Mouse (Mus musculus): Measurements from ENCODE around the gene Pak1. TPM values are rescaled to one million over a fixed set of nuclear protein-coding genes. Genes with fewer than 3 reads are reported as not detected.

The Pak1 gene
- total RNA-seq, 2 experiments from 2014 or later: 14.0 to 14.5 TPM

Other genes with a start within 250 kb of the Pak1 start
- 5.2 and 6.1 TPM in 2 replicates for gene Aamdc, start 209.0 kb upstream of the Pak1 start, total RNA-seq (2015; ENCODE audit: low replicate concordance)
- 1.0 and 1.7 TPM in 2 replicates for gene Aamdc, start 209.0 kb upstream of the Pak1 start, total RNA-seq (2017; ENCODE audit: low replicate concordance)
- gene Rsf1, start 208.7 kb upstream of the Pak1 start, total RNA-seq (2015; ENCODE audit: low replicate concordance): 11.0 and 14.0 TPM in 2 replicates
- gene Rsf1, start 208.7 kb upstream of the Pak1 start, total RNA-seq (2017; ENCODE audit: low replicate concordance): 21.8 and 27.5 TPM in 2 replicates
- gene Clns1a, start 91.9 kb upstream of the Pak1 start, total RNA-seq (2015; ENCODE audit: low replicate concordance): 10.2 and 28.0 TPM in 2 replicates
- gene Clns1a, start 91.9 kb upstream of the Pak1 start, total RNA-seq (2017; ENCODE audit: low replicate concordance): 27.5 and 32.1 TPM in 2 replicates
- 3.5 TPM in 1 of 2 replicates, not detected in the other for gene Aqp11, start 50.3 kb upstream of the Pak1 start, total RNA-seq (2015; ENCODE audit: low replicate concordance)
- gene Aqp11, start 50.3 kb upstream of the Pak1 start, total RNA-seq (2017; ENCODE audit: low replicate concordance): 0.34 and 2.1 TPM in 2 replicates
- gene Gdpd4, start 131.4 kb downstream of the Pak1 start, total RNA-seq (2015; ENCODE audit: low replicate concordance): not detected in 2 replicates
- not detected in 2 replicates for gene Gdpd4, start 131.4 kb downstream of the Pak1 start, total RNA-seq (2017; ENCODE audit: low replicate concordance)